Mouse (Mus musculus) forebrain, embryonic 14.5 days (tissue): ENCODE data around the gene Plcb4. TPM values are rescaled to one million over a fixed set of nuclear protein-coding genes. Genes with fewer than 3 reads are reported as not detected.
"Not testable (repeated sequence)": the region's sequence is repeated elsewhere in the genome, so short reads cannot be mapped to it uniquely, and the experiment has no call there.

Experiments used
- ATAC-seq: fragments of 200-750 bp; cut with Nextera tagmentation; 2 replicates; pipeline ENCODE4 v1.8.0; 2017; ENCODE audit warnings: mild to moderate bottlenecking, moderate library complexity
- DNase-seq: peaks from one replicate; pipeline ENCODE4 v3.0.0-alpha.2; 2015; ENCODE audit warnings: low spot score
- H3K27ac ChIP-seq: fragments of 300-500 bp; sonication (generic); 2 replicates; pipeline ENCODE4 v1.5.1; 2014; ENCODE audit warnings: low read depth, mild to moderate bottlenecking, control low read depth, low read length, moderate library complexity
- H3K27me3 ChIP-seq: fragments of 300-500 bp; sonication (generic); replicated peaks from 2 replicates; pipeline ENCODE4 v1.6.1; 2014; ENCODE audit warnings: low read length, control low read depth, mixed read lengths; ENCODE audit not compliant: control insufficient read depth, insufficient read depth
- H3K36me3 ChIP-seq: fragments of 300-500 bp; sonication (generic); 2 replicates; pipeline ENCODE4 v1.6.1; 2014; ENCODE audit warnings: low read length, control low read depth; ENCODE audit not compliant: control insufficient read depth, insufficient read depth
- H3K4me1 ChIP-seq: fragments of 300-500 bp; sonication (generic); 2 replicates; pipeline ENCODE4 v1.6.1; 2014; ENCODE audit warnings: antibody characterized with exemption, low read length, control low read depth; ENCODE audit not compliant: control insufficient read depth, insufficient read depth
- H3K4me2 ChIP-seq: fragments of 300-500 bp; sonication (generic); 2 replicates; pipeline ENCODE4 v1.6.1; 2014; ENCODE audit warnings: mild to moderate bottlenecking, control low read depth, low read length
- H3K4me3 ChIP-seq: fragments of 300-500 bp; sonication (generic); 2 replicates; pipeline ENCODE4 v1.5.1; 2014; ENCODE audit warnings: low read depth, low read length, control low read depth
- H3K9ac ChIP-seq: fragments of 300-500 bp; sonication (generic); 2 replicates; pipeline ENCODE4 v1.6.1; 2014; ENCODE audit warnings: mild to moderate bottlenecking, low read length, control low read depth, moderate library complexity
- H3K9me3 ChIP-seq: fragments of 300-500 bp; sonication (generic); replicated peaks from 2 replicates; pipeline ENCODE4 v1.6.1; 2016; ENCODE audit warnings: low read length, control low read depth, mixed read lengths; ENCODE audit not compliant: control insufficient read depth
- WGBS: fragments of 180-500 bp; shearing (Covaris S2); extraction: QIAGEN DNeasy Blood & Tissue Kit; methylation state at CpG from one replicate; pipeline ENCODE4 v1.1.7; 2014; 5-methylcytosine and 5-hydroxymethylcytosine counted together
- polyA plus RNA-seq: library from polyadenylated mRNA; unstranded; fragments of >200 nt; fragmentation: Nextera tagmentation; extraction: Ambion mirVana; gene quantifications from 2 replicates; pipeline ENCODE4 v1.2.1, GENCODE M21; 2014

Gene Plcb4
- polyA plus RNA-seq, 1 experiment from 2014 or later = 7.1 TPM

GRCm38 (mm10) chr2:135975978-135976377 lies 317.2 kb downstream of the Plcb4 start:
- Histone ChIP-seq H3K27ac (no peak overlapping the region), H3K27me3 (no peaks in the 10 kb centered on the region), H3K4me2 (no peak overlapping the region), H3K4me1 (no peaks in the 10 kb centered on the region), H3K4me3 (no peak overlapping the region), H3K9me3 (no peaks in the 10 kb centered on the region), H3K9ac (no peak overlapping the region), H3K36me3 (peaks cover 11% of the 10 kb centered on the region)
- WGBS = 75% methylated on average over 9 of the region's 9 CpGs
- ATAC-seq (no peak), DNase-seq (no peak)

DNA sequence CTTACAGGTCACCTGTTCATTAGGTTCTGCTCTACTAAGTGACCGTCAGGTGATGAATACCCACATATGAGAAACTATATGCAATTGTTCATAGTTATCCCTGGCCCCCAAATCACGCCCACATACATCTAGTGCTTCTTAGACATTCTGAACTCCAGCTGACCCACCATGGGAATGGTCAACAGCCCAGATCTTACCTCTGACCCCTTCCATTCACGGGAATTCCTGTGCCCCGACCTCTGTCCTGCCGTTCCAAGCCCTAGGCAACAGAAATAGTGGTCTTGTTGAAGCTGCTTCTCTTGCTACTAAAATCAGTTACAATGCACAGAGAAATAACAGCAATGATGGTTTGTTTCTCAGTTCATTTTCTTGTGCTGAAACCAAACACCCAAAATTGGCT lies 320.0 kb downstream of the Plcb4 start:
- H3K9me3 ChIP-seq = no peaks in the 10 kb centered on the region
- WGBS = 83% methylated on average over 5 of the region's 5 CpGs

DNA sequence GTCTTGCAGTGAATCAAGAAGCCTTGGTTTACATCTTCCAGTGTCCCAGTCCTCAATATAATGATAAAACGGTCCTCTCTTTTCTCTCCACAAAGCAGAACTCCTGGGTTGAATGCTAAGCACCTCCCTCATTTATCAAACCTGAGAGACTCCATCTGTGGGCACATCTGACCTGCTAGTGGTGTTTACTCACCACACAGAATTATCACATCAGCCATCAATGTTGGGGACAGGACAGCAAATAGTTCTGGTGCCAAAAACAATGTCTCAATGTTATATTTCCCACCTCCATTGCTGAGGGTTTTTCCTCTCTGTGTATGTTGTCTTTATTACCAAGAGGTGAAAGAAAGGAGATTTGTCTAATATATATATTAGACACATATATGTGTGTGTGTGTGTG lies 321.6 kb downstream of the Plcb4 start:
- Histone ChIP-seq H3K4me2 (no peak overlapping the region), H3K9ac (no peak overlapping the region), H3K4me1 (no peaks in the 10 kb centered on the region), H3K36me3 (0 out of 2 replicates have a peak, but pooled peaks cover 6% of the 10 kb centered on the region), H3K27ac (no peak overlapping the region), H3K27me3 (no peaks in the 10 kb centered on the region), H3K9me3 (no peaks in the 10 kb centered on the region), H3K4me3 (no peak overlapping the region)
- ATAC-seq = no peak
- 72% methylated on average over 1 of the region's 1 CpGs for WGBS
- DNase-seq = no peak

More for the DNA sequence above, 320.0 kb downstream of the Plcb4 start:
- Histone ChIP-seq H3K4me2 (no peak overlapping the region), H3K27ac (no peak overlapping the region), H3K4me1 (no peaks in the 10 kb centered on the region), H3K27me3 (no peaks in the 10 kb centered on the region), H3K4me3 (no peak overlapping the region), H3K36me3 (0 out of 2 replicates have a peak, but pooled peaks cover 6% of the 10 kb centered on the region), H3K9ac (no peak overlapping the region)
- ATAC-seq (no peak), DNase-seq (no peak)

GRCm38 (mm10) chr2:135983972-135984371 lies 325.2 kb downstream of the Plcb4 start:
- no peak overlapping the region for H3K4me2 ChIP-seq
- H3K9ac ChIP-seq = no peak overlapping the region
- H3K9me3 ChIP-seq = no peaks in the 10 kb centered on the region
- no peak overlapping the region for H3K27ac ChIP-seq
- WGBS = 78% methylated on average over 4 of the region's 4 CpGs
- no peak for DNase-seq
- H3K4me3 ChIP-seq = no peak overlapping the region
- ATAC-seq = peak; percentile 58; the same call in 1 of the 2 replicates
- H3K36me3 ChIP-seq = 0 out of 2 replicates have a peak, but pooled peaks cover 6% of the 10 kb centered on the region
- H3K4me1 ChIP-seq = no peaks in the 10 kb centered on the region
- no peaks in the 10 kb centered on the region for H3K27me3 ChIP-seq

GRCm38 (mm10) chr2:135985536-135986265 lies 326.9 kb downstream of the Plcb4 start:
- no peak overlapping the region for H3K4me3 ChIP-seq
- 86% methylated on average over 15 of the region's 15 CpGs for WGBS
- no peak overlapping the region for H3K27ac ChIP-seq
- H3K36me3 ChIP-seq = 0 out of 2 replicates have a peak, but pooled peaks cover 6% of the 10 kb centered on the region
- DNase-seq = no peak
- no peak for ATAC-seq
- H3K9ac ChIP-seq = no peak overlapping the region
- no peaks in the 10 kb centered on the region for H3K9me3 ChIP-seq
- no peaks in the 10 kb centered on the region for H3K4me1 ChIP-seq
- H3K4me2 ChIP-seq = no peak overlapping the region
- no peaks in the 10 kb centered on the region for H3K27me3 ChIP-seq

GRCm38 (mm10) chr2:135988475-135988874 lies 329.7 kb downstream of the Plcb4 start:
- not testable (repeated sequence) for ATAC-seq, H3K27me3 ChIP-seq, DNase-seq, H3K9me3 ChIP-seq, H3K27ac ChIP-seq, H3K9ac ChIP-seq, H3K4me1 ChIP-seq, H3K4me3 ChIP-seq, H3K4me2 ChIP-seq, H3K36me3 ChIP-seq

GRCm38 (mm10) chr2:135990686-135991085 lies 331.9 kb downstream of the Plcb4 start:
- not testable (repeated sequence) for H3K9ac ChIP-seq
- WGBS = 78% methylated on average over 10 of the region's 10 CpGs

DNA sequence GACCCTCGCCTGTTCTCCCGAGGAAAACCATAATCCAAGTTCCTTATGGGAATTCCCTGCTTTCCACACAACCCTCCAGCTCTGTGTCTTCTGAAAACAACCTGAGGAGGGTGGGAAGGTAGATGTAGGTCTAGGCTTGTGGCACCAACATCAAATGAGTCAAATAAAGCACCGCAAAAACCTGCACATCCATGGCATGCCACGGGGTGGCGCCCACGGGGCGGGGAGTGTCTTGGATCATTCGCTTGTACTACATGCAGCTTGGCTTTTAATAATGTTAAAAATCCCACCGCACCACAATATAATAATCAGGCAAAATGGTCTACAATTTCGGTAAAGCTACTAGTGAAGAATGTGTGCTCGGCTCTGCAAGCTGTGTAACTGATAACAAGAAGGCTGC lies 334.5 kb downstream of the Plcb4 start:
- no peak for DNase-seq
- no peak for ATAC-seq
- Histone ChIP-seq H3K36me3 (no peaks in the 10 kb centered on the region), H3K4me3 (no peak overlapping the region), H3K9me3 (no peaks in the 10 kb centered on the region), H3K4me2 (no peak overlapping the region), H3K27ac (no peak overlapping the region), H3K4me1 (peaks cover 11% of the 10 kb centered on the region), H3K27me3 (no peaks in the 10 kb centered on the region), H3K9ac (no peak overlapping the region)
- 86% methylated on average over 11 of the region's 11 CpGs for WGBS

More at GRCm38 (mm10) chr2:135990686-135991085, 331.9 kb downstream of the Plcb4 start:
- H3K27ac ChIP-seq, H3K9me3 ChIP-seq, H3K4me3 ChIP-seq, H3K4me2 ChIP-seq, DNase-seq, ATAC-seq, H3K4me1 ChIP-seq, H3K36me3 ChIP-seq, H3K27me3 ChIP-seq: not testable (repeated sequence)

DNA sequence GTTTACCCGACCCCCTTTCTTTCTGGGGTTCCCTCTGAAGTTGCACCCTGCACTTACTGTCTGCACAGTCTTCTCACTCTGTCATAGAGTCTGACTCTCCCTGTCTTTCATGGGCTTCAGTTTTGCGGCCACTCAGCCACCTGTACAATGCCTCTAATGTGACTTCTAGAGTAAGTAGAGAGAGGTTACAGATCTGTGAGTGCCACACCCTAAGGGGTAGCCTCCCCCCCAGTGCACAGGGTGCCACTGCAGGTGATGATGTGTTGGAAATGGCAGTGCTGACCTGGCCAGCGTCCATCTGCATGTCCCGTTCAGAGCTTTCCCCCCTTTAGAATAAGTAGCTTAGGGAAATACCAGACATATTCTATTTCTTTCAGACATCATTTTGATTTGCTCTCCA lies 336.4 kb downstream of the Plcb4 start:
- Histone ChIP-seq H3K27ac (no peak overlapping the region), H3K4me3 (no peak overlapping the region), H3K4me1 (peaks cover 11% of the 10 kb centered on the region), H3K27me3 (no peaks in the 10 kb centered on the region), H3K4me2 (no peak overlapping the region), H3K9ac (no peak overlapping the region), H3K9me3 (no peaks in the 10 kb centered on the region), H3K36me3 (no peaks in the 10 kb centered on the region)
- ATAC-seq (no peak), DNase-seq (no peak)
- 87% methylated on average over 4 of the region's 4 CpGs for WGBS
